ENCODE assay signal across 9 mouse cellular contexts in the genomic region with DNA sequence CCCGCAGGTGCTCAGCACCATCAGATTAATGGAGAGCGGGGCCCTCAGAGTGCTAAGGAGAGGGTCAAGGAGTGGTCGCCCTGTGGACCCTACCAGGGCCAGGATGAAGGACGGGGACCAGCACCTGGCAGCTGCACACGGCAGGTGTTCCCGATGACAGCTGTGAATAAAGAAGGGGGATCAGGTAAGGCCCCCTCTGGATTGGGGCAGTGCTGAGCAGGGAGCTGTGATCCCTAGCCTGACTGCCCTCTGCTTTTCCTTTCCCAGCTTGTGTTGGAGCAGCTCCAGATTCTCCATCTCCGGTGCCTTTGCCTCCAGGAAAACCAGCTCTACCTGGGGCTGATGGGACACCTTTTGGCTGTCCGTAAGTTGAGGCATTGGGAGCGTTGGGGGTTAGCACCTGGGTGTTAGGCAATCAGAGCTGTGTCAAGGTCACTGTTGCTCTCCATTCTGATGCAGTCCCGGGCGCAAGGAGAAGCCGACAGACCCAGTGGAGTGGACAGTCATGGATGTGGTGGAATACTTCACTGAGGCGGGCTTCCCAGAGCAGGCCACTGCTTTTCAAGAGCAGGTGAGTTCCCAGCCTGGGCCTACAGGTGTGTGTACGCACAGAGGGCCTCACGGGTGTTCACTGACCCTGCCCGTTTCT. TPM values are rescaled to one million over a fixed set of nuclear protein-coding genes. Genes with fewer than 3 reads are reported as not detected.
A peak's percentile ranks its signal among the peaks of the same experiment; 100 is the strongest.
DNase-seq lines count a peak whose midpoint lies in the region; ATAC-seq lines count a peak whose summit lies in the region.
"Had no signal": no experiment of that assay in that cellular context is flagged by ENCODE, and none has a peak within 500 bp of the region (broad histone marks: within the 10 kb centered on the region; RNA-seq: fewer than 3 reads in every experiment).

No protein-coding gene starts in this region.

- ATAC-seq in kidney, embryonic 15.5 days (replicated peaks; ENCODE audit: low FRiP score) = no peak
- ATAC-seq in hindbrain, embryonic 13.5 days (ENCODE audit: low FRiP score) = no peak
- ATAC-seq in midbrain, embryonic 13.5 days = 0 out of 2 replicates have a peak, but pooled peaks have one; percentile 2

- peak overlapping the region; percentile 71 for H3K4me3 ChIP-seq in kidney, embryonic 15.5 days (replicated peaks)
- peak overlapping the region; percentile 87 for H3K4me3 ChIP-seq in embryonic facial prominence, embryonic 10.5 days
- H3K4me3 ChIP-seq in hindbrain, embryonic 13.5 days = peak overlapping the region; percentile 76
- H3K4me3 ChIP-seq in midbrain, embryonic 13.5 days (replicated peaks) = peak overlapping the region; percentile 79

- peak overlapping the region; percentile 92 for H3K4me2 ChIP-seq in kidney, embryonic 15.5 days
- peak overlapping the region; percentile 79 for H3K4me2 ChIP-seq in hindbrain, embryonic 13.5 days
- H3K4me2 ChIP-seq in midbrain, embryonic 13.5 days (replicated peaks) = peak overlapping the region; percentile 84

- H3K9ac ChIP-seq in kidney, embryonic 15.5 days = peak overlapping the region; percentile 72
- H3K9ac ChIP-seq in hindbrain, embryonic 13.5 days = peak overlapping the region; percentile 83
- H3K9ac ChIP-seq in midbrain, embryonic 13.5 days (replicated peaks) = peak overlapping the region; percentile 79

- 63% methylated on average over 16 of the region's 16 CpGs for WGBS in kidney, embryonic 15.5 days
- 71% methylated on average over 16 of the region's 16 CpGs for WGBS in embryonic facial prominence, embryonic 10.5 days
- WGBS in hindbrain, embryonic 13.5 days = 70% methylated on average over 16 of the region's 16 CpGs
- WGBS in midbrain, embryonic 13.5 days = 70% methylated on average over 16 of the region's 16 CpGs

- 0 out of 2 replicates have a peak overlapping the region, but pooled peaks have one; percentile 89 for H3K27ac ChIP-seq in kidney, embryonic 15.5 days
- no peak overlapping the region for H3K27ac ChIP-seq in embryonic facial prominence, embryonic 10.5 days (replicated peaks)
- H3K27ac ChIP-seq in hindbrain, embryonic 13.5 days = no peak overlapping the region
- H3K27ac ChIP-seq in midbrain, embryonic 13.5 days = no peak overlapping the region

- H3K27me3 ChIP-seq in kidney, embryonic 15.5 days = peaks cover 6% of the 10 kb centered on the region; the same call in 1 of the 2 replicates
- H3K27me3 ChIP-seq in embryonic facial prominence, embryonic 10.5 days (replicated peaks; ENCODE audit: low read depth, poor library complexity, severe bottlenecking) = peaks cover 49% of the 10 kb centered on the region
- H3K27me3 ChIP-seq in hindbrain, embryonic 13.5 days = peaks cover 31% of the 10 kb centered on the region
- peaks cover 43% of the 10 kb centered on the region for H3K27me3 ChIP-seq in midbrain, embryonic 13.5 days

- intact Hi-C loops in left cerebral cortex, postnatal 4 days (cut with DNase I) = no loop called here

- H3K36me3 ChIP-seq in kidney, embryonic 15.5 days = peaks cover 48% of the 10 kb centered on the region
- H3K36me3 ChIP-seq in embryonic facial prominence, embryonic 10.5 days (replicated peaks) = peaks cover 58% of the 10 kb centered on the region
- H3K36me3 ChIP-seq in hindbrain, embryonic 13.5 days = peaks cover 20% of the 10 kb centered on the region
- H3K36me3 ChIP-seq in midbrain, embryonic 13.5 days = peaks cover 26% of the 10 kb centered on the region

- H3K9me3 ChIP-seq in kidney, embryonic 15.5 days (replicated peaks) = no peaks in the 10 kb centered on the region
- H3K9me3 ChIP-seq in embryonic facial prominence, embryonic 10.5 days = no peaks in the 10 kb centered on the region
- no peaks in the 10 kb centered on the region for H3K9me3 ChIP-seq in hindbrain, embryonic 13.5 days
- H3K9me3 ChIP-seq in midbrain, embryonic 13.5 days = no peaks in the 10 kb centered on the region

- no peak for DNase-seq in kidney, postnatal 14 days
- no peak for DNase-seq in embryonic facial prominence, embryonic 10.5 days (ENCODE audit: low spot score)
- no peak for DNase-seq in left cerebral cortex, postnatal 4 days
- no peak for DNase-seq in adrenal gland, adult 2 months
- DNase-seq in frontal cortex, adult 2 months (ENCODE audit: extremely low spot score in 1 of 2, low spot score in 1 of 2) = no peak

- H3K4me1 ChIP-seq in kidney, embryonic 15.5 days = peaks cover 52% of the 10 kb centered on the region
- peaks cover 57% of the 10 kb centered on the region for H3K4me1 ChIP-seq in embryonic facial prominence, embryonic 10.5 days
- H3K4me1 ChIP-seq in hindbrain, embryonic 13.5 days (replicated peaks) = peaks cover 43% of the 10 kb centered on the region
- peaks cover 40% of the 10 kb centered on the region for H3K4me1 ChIP-seq in midbrain, embryonic 13.5 days (replicated peaks)

RNA-seq across cellular contexts. Expression of a gene that starts 1.7 kb away (rescaled TPM):
- polyA plus RNA-seq in kidney, embryonic 15.5 days (2015; fragmentation: Nextera tagmentation; extraction: Ambion mirVana) = 11.0 and 11.5 TPM in 2 replicates
- polyA plus RNA-seq in embryonic facial prominence, embryonic 10.5 days (2016; fragmentation: Nextera tagmentation; extraction: Ambion mirVana) = 12.1 and 12.2 TPM in 2 replicates
- 8.2 and 9.3 TPM in 2 replicates for polyA plus RNA-seq in hindbrain, embryonic 13.5 days (2015; fragmentation: Nextera tagmentation; extraction: Ambion mirVana)
- 7.7 and 8.7 TPM in 2 replicates for polyA plus RNA-seq in midbrain, embryonic 13.5 days (2015; fragmentation: Nextera tagmentation; extraction: Ambion mirVana)
- total RNA-seq in left cerebral cortex, postnatal 4 days (2021) = 10 to 100 TPM; 82.8 to 83.9 TPM
- 10 to 100 TPM; 27.1 to 45.3 TPM for total RNA-seq in adrenal gland, adult 2 months (2021)
- polyA plus RNA-seq in adrenal gland, adult 2 months (2012; rRNA removed) = 32.1 and 37.6 TPM in 2 replicates
- polyA plus RNA-seq in frontal cortex, adult 2 months (2012; rRNA removed) = 47.4 and 48.4 TPM in 2 replicates

RNA-seq across cellular contexts. Expression of a gene that starts 2.1 kb away (rescaled TPM):
- 1.2 and 1.3 TPM in 2 replicates for polyA plus RNA-seq in kidney, embryonic 15.5 days (2015; fragmentation: Nextera tagmentation; extraction: Ambion mirVana)
- 0.60 and 1.0 TPM in 2 replicates for polyA plus RNA-seq in embryonic facial prominence, embryonic 10.5 days (2016; fragmentation: Nextera tagmentation; extraction: Ambion mirVana)
- polyA plus RNA-seq in hindbrain, embryonic 13.5 days (2015; fragmentation: Nextera tagmentation; extraction: Ambion mirVana) = 0.65 and 0.71 TPM in 2 replicates
- 0.26 and 0.89 TPM in 2 replicates for polyA plus RNA-seq in midbrain, embryonic 13.5 days (2015; fragmentation: Nextera tagmentation; extraction: Ambion mirVana)
- total RNA-seq in left cerebral cortex, postnatal 4 days (2021) = 1 to 10 TPM in 1 of 2 experiments, under 1 TPM in 1; 0.46 to 1.1 TPM
- under 1 TPM; 0.21 to 0.46 TPM for total RNA-seq in adrenal gland, adult 2 months (2021)
- polyA plus RNA-seq in adrenal gland, adult 2 months (2012; rRNA removed) = 0.13 and 0.66 TPM in 2 replicates
- not detected in 2 replicates for polyA plus RNA-seq in frontal cortex, adult 2 months (2012; rRNA removed)

RNA-seq across cellular contexts. Expression of a gene that starts 12.8 kb away (rescaled TPM):
- polyA plus RNA-seq in kidney, embryonic 15.5 days (2015; fragmentation: Nextera tagmentation; extraction: Ambion mirVana) = 7.4 and 9.1 TPM in 2 replicates
- polyA plus RNA-seq in embryonic facial prominence, embryonic 10.5 days (2016; fragmentation: Nextera tagmentation; extraction: Ambion mirVana) = 0.28 TPM in 1 of 2 replicates, not detected in the other
- 0.68 TPM in 1 of 2 replicates, not detected in the other for polyA plus RNA-seq in hindbrain, embryonic 13.5 days (2015; fragmentation: Nextera tagmentation; extraction: Ambion mirVana)
- polyA plus RNA-seq in midbrain, embryonic 13.5 days (2015; fragmentation: Nextera tagmentation; extraction: Ambion mirVana) = 0.19 TPM in 1 of 2 replicates, not detected in the other
- total RNA-seq in left cerebral cortex, postnatal 4 days (2021) = not detected
- not detected for total RNA-seq in adrenal gland, adult 2 months (2021)
- 0.19 and 0.87 TPM in 2 replicates for polyA plus RNA-seq in adrenal gland, adult 2 months (2012; rRNA removed)
- polyA plus RNA-seq in frontal cortex, adult 2 months (2012; rRNA removed) = 1.4 and 2.4 TPM in 2 replicates
- total RNA-seq: neutrophil, adult 5-6 weeks had no signal

RNA-seq across cellular contexts. Expression of a gene that starts 22.1 kb away (rescaled TPM):
- polyA plus RNA-seq in kidney, embryonic 15.5 days (2015; fragmentation: Nextera tagmentation; extraction: Ambion mirVana) = 14.8 and 15.1 TPM in 2 replicates
- polyA plus RNA-seq in embryonic facial prominence, embryonic 10.5 days (2016; fragmentation: Nextera tagmentation; extraction: Ambion mirVana) = 9.3 and 11.5 TPM in 2 replicates
- polyA plus RNA-seq in hindbrain, embryonic 13.5 days (2015; fragmentation: Nextera tagmentation; extraction: Ambion mirVana) = 5.9 and 6.8 TPM in 2 replicates
- polyA plus RNA-seq in midbrain, embryonic 13.5 days (2015; fragmentation: Nextera tagmentation; extraction: Ambion mirVana) = 2.0 and 3.4 TPM in 2 replicates
- 10 to 100 TPM; 13.2 to 15.5 TPM for total RNA-seq in left cerebral cortex, postnatal 4 days (2021)
- total RNA-seq in adrenal gland, adult 2 months (2021) = 1 to 10 TPM in 1 of 2 experiments, under 1 TPM in 1; 0.26 to 2.5 TPM
- polyA plus RNA-seq in adrenal gland, adult 2 months (2012; rRNA removed) = 0.59 and 1.2 TPM in 2 replicates
- 1.9 and 2.2 TPM in 2 replicates for polyA plus RNA-seq in frontal cortex, adult 2 months (2012; rRNA removed)

RNA-seq across cellular contexts. Expression of a gene that starts 26.4 kb away (rescaled TPM):
- polyA plus RNA-seq in kidney, embryonic 15.5 days (2015; fragmentation: Nextera tagmentation; extraction: Ambion mirVana) = 161 and 163 TPM in 2 replicates
- polyA plus RNA-seq in embryonic facial prominence, embryonic 10.5 days (2016; fragmentation: Nextera tagmentation; extraction: Ambion mirVana) = 150 and 153 TPM in 2 replicates
- polyA plus RNA-seq in hindbrain, embryonic 13.5 days (2015; fragmentation: Nextera tagmentation; extraction: Ambion mirVana) = 188 and 191 TPM in 2 replicates
- 177 and 189 TPM in 2 replicates for polyA plus RNA-seq in midbrain, embryonic 13.5 days (2015; fragmentation: Nextera tagmentation; extraction: Ambion mirVana)
- total RNA-seq in left cerebral cortex, postnatal 4 days (2021) = 100 to 1,000 TPM; 199 to 209 TPM
- 100 to 1,000 TPM; 269 to 327 TPM for total RNA-seq in adrenal gland, adult 2 months (2021)
- 125 and 154 TPM in 2 replicates for polyA plus RNA-seq in adrenal gland, adult 2 months (2012; rRNA removed)
- 161 and 176 TPM in 2 replicates for polyA plus RNA-seq in frontal cortex, adult 2 months (2012; rRNA removed)
